Mouse (Mus musculus) C2C12 (cell line): ENCODE results near the gene CN725425. TPM values are rescaled to one million over a fixed set of nuclear protein-coding genes. Genes with fewer than 3 reads are reported as not detected.

ENCODE experiments used
- H3K27me3 ChIP-seq: one replicate; pipeline ENCODE4 v1.6.1; 2011; ENCODE audit not compliant: control insufficient read depth, insufficient read depth, insufficient read length
- H3K36me3 ChIP-seq: one replicate; pipeline ENCODE4 v1.6.1; 2011; ENCODE audit not compliant: control insufficient read depth, insufficient read depth
- H3K4me3 ChIP-seq: one replicate; pipeline ENCODE4 v1.5.1; 2011; ENCODE audit warnings: mild to moderate bottlenecking, control low read depth; ENCODE audit not compliant: poor library complexity, insufficient read depth, severe bottlenecking
- H3K79me2 ChIP-seq: one replicate; pipeline ENCODE4 v1.6.1; 2011; ENCODE audit not compliant: control insufficient read depth, insufficient read depth
- H3K79me3 ChIP-seq: one replicate; pipeline ENCODE4 v1.6.1; 2011; ENCODE audit warnings: low read depth, control low read depth
- H3ac ChIP-seq: one replicate; pipeline ENCODE3; 2011; ENCODE audit warnings: low read depth; ENCODE audit not compliant: control insufficient read depth, insufficient read length
- CEBPB ChIP-seq: IDR thresholded peaks from one replicate; pipeline ENCODE4 v1.6.1; 2011; ENCODE audit warnings: low read depth, mild to moderate bottlenecking, control low read depth, moderate library complexity
- CTCF ChIP-seq: IDR thresholded peaks from one replicate; pipeline ENCODE4 v1.5.1; 2011; ENCODE audit not compliant: control insufficient read depth, insufficient read depth, insufficient read length
- FOSL1 ChIP-seq: IDR thresholded peaks from one replicate; pipeline ENCODE4 v1.8.0; 2011; ENCODE audit warnings: mild to moderate bottlenecking, low read length; ENCODE audit not compliant: poor library complexity, insufficient read depth, severe bottlenecking
- MAX ChIP-seq: IDR thresholded peaks from one replicate; pipeline ENCODE4 v1.6.1; 2011; ENCODE audit warnings: mild to moderate bottlenecking, control low read depth
- MYOD1 ChIP-seq: IDR thresholded peaks from one replicate; pipeline ENCODE4 v1.6.1; 2011; ENCODE audit warnings: low read depth; ENCODE audit not compliant: control insufficient read depth, insufficient read length
- MYOG ChIP-seq: IDR thresholded peaks from one replicate; pipeline ENCODE4 v1.6.1; 2011; ENCODE audit not compliant: control insufficient read depth, insufficient read length; ENCODE audit errors: extremely low read depth
- USF1 ChIP-seq: IDR thresholded peaks from one replicate; pipeline ENCODE4 v1.6.1; 2011; ENCODE audit warnings: low read depth, mild to moderate bottlenecking, control low read depth, moderate library complexity
- polyA plus RNA-seq: library from polyadenylated mRNA; unstranded; fragments of >200 nt; fragmentation: generic; extraction: Trizol; gene quantifications from one replicate; pipeline ENCODE4 v1.2.1, GENCODE M21; 2012; ENCODE audit warnings: missing spikeins

The CN725425 gene
- polyA plus RNA-seq, 1 experiment = not detected

GRCm38 (mm10) chr15:91179911-91180622, 19.2 kb upstream of the CN725425 start:
- H3ac ChIP-seq = no peak overlapping the region
- H3K36me3 ChIP-seq = no peaks in the 10 kb centered on the region
- H3K27me3 ChIP-seq = no peaks in the 10 kb centered on the region
- H3K79me2 ChIP-seq = no peaks in the 10 kb centered on the region
- H3K79me3 ChIP-seq = no peaks in the 10 kb centered on the region
- no peak overlapping the region for H3K4me3 ChIP-seq
- TF ChIP-seq CEBPB (no peak), CTCF (no peak), MYOG (no peak), MYOD1 (no peak), MAX (no peak)

- Histone ChIP-seq H3K79me3 (no peaks in the 10 kb centered on the region), H3K4me3 (no peak overlapping the region), H3K36me3 (no peaks in the 10 kb centered on the region), H3ac (no peak overlapping the region), H3K79me2 (no peaks in the 10 kb centered on the region), H3K27me3 (no peaks in the 10 kb centered on the region)
- TF ChIP-seq MYOG = no peak
- TF ChIP-seq USF1 = no peak
- TF ChIP-seq FOSL1 = no peak
- no peak for TF ChIP-seq MYOD1
- no peak for TF ChIP-seq CTCF
- no peak for TF ChIP-seq MAX
- no peak for TF ChIP-seq CEBPB
These were observed 12.9 kb upstream of the CN725425 start for GRCm38 (mm10) chr15:91186358-91186757.

GRCm38 (mm10) chr15:91190026-91190425, 9.3 kb upstream of the CN725425 start:
- no peak overlapping the region for H3K4me3 ChIP-seq
- TF ChIP-seq CTCF (no peak), CEBPB (no peak), MYOD1 (no peak), MAX (no peak), MYOG (no peak), USF1 (no peak), FOSL1 (no peak)

GRCm38 (mm10) chr15:91190519-91191207, 8.6 kb upstream of the CN725425 start:
- Histone ChIP-seq H3K79me2 (no peaks in the 10 kb centered on the region), H3K4me3 (no peak overlapping the region), H3K79me3 (no peaks in the 10 kb centered on the region), H3K36me3 (no peaks in the 10 kb centered on the region), H3ac (no peak overlapping the region), H3K27me3 (no peaks in the 10 kb centered on the region)
- TF ChIP-seq CEBPB (no peak), CTCF (no peak), MYOG (no peak), MYOD1 (no peak)

More at GRCm38 (mm10) chr15:91190026-91190425, 9.3 kb upstream of the CN725425 start:
- H3K36me3 ChIP-seq = no peaks in the 10 kb centered on the region
- no peaks in the 10 kb centered on the region for H3K27me3 ChIP-seq
- no peaks in the 10 kb centered on the region for H3K79me3 ChIP-seq
- no peak overlapping the region for H3ac ChIP-seq
- no peaks in the 10 kb centered on the region for H3K79me2 ChIP-seq

GRCm38 (mm10) chr15:91191412-91192222, 7.7 kb upstream of the CN725425 start, which contains the start of gene Abcd2:
Gene Abcd2 (minus strand): TSS chr15:91191799.
- H3K27me3 ChIP-seq = no peaks in the 10 kb centered on the region
- H3ac ChIP-seq = peak within 1 kb of the TSS; percentile 34
- no peaks in the 10 kb centered on the region for H3K79me3 ChIP-seq
- TF ChIP-seq MYOG (no peak), FOSL1 (no peak), MAX (no peak), USF1 (no peak), MYOD1 (no peak)
- no peaks in the 10 kb centered on the region for H3K36me3 ChIP-seq
- no peaks in the 10 kb centered on the region for H3K79me2 ChIP-seq
- peak within 1 kb of the TSS; percentile 25 for H3K4me3 ChIP-seq
